Mouse (Mus musculus): ENCODE measurements around the gene Oscar. TPM values are rescaled to one million over a fixed set of nuclear protein-coding genes. Genes with fewer than 3 reads are reported as not detected.
"Not testable (repeated sequence)": the region's sequence is repeated elsewhere in the genome, so short reads cannot be mapped to it uniquely, and the experiment has no call there.

Gene Oscar
- polyA plus RNA-seq, 1 experiment from 2014 or later = not detected

DNA sequence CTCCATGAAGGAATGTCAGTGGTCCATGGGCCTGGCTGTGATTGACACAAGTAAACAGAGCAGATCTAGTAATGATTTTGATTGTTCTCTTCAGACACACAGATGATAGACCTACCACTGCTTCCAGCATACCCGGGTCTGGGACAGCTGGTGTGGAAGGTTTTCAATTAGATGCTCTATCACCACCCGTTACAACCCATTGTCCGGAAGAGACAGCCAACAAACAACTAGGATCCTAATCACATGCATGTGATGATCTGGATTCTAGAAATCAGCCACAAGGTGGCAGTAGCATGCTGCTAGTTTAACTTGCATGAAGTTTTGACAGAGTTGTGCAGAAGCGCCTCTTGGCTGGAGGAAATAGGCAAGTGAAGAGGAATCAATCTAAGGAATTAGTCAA lies 14.8 kb downstream of the Oscar start:
- no peaks in the 10 kb centered on the region; the same call in 1 of the 2 replicates for H3K4me1 ChIP-seq
- H3K36me3 ChIP-seq (replicated peaks) = no peaks in the 10 kb centered on the region
- no peaks in the 10 kb centered on the region for H3K9me3 ChIP-seq
- DNase-seq (ENCODE audit: low spot score) = peak; percentile 63
- 26% methylated on average over 4 of the region's 4 CpGs for WGBS
- H3K27me3 ChIP-seq (replicated peaks; ENCODE audit: low read depth, poor library complexity, severe bottlenecking) = no peaks in the 10 kb centered on the region
- no peak overlapping the region for H3K27ac ChIP-seq (replicated peaks)
- H3K4me3 ChIP-seq = no peak overlapping the region

DNA sequence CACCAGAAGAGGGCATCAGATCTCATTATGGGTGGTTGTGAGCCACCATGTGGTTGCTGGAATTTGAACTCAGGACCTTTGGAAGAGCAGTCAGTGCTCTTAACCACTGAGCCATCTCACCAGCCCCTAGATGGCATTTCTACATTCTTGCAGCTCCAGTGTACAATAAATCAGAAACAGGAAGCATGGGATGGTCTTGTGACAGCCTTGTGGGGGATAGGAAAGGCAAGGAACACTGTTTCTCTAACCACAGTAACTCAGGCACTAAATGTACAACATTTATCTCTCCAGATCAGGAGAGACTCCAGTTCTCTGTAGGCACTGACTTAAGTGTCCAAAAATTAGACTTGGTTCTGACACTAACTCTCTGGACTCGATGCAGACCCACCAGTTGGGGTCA lies 18.2 kb downstream of the Oscar start:
- H3K4me1 ChIP-seq; H3K27ac ChIP-seq (replicated peaks); H3K36me3 ChIP-seq (replicated peaks); DNase-seq (ENCODE audit: low spot score); H3K4me3 ChIP-seq; H3K9me3 ChIP-seq; H3K27me3 ChIP-seq (replicated peaks; ENCODE audit: low read depth, poor library complexity, severe bottlenecking): not testable (repeated sequence)
- WGBS = 67% methylated on average over 1 of the region's 1 CpGs

DNA sequence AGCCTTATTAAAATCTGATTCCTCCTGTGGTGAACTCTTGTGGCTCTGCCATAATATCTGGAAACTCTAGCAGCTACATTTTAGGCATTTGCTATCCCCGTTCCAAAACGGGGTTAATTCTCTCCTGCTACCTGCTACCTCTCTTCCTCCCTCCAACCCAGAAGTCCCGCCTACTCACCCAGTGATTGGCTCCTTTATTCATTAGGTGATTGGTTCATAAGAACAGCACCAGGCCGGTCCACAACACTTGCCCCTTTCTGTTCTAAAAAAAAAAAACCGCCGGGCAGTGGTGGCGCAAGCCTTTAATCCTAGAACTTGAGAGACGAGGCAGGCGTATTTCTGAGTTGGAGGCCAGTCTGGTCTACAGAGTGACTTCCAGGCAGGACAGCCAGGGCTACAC lies 20.8 kb downstream of the Oscar start:
- no peaks in the 10 kb centered on the region for H3K4me1 ChIP-seq
- H3K9me3 ChIP-seq = 0 out of 2 replicates have a peak, but pooled peaks cover 2% of the 10 kb centered on the region
- WGBS = 22% methylated on average over 9 of the region's 9 CpGs
- no peaks in the 10 kb centered on the region for H3K36me3 ChIP-seq (replicated peaks)
- peak; percentile 12 for DNase-seq (ENCODE audit: low spot score)
- H3K27ac ChIP-seq (replicated peaks) = no peak overlapping the region
- no peaks in the 10 kb centered on the region for H3K27me3 ChIP-seq (replicated peaks; ENCODE audit: low read depth, poor library complexity, severe bottlenecking)
- peak overlapping the region; percentile 32; the same call in 1 of the 2 replicates for H3K4me3 ChIP-seq

DNA sequence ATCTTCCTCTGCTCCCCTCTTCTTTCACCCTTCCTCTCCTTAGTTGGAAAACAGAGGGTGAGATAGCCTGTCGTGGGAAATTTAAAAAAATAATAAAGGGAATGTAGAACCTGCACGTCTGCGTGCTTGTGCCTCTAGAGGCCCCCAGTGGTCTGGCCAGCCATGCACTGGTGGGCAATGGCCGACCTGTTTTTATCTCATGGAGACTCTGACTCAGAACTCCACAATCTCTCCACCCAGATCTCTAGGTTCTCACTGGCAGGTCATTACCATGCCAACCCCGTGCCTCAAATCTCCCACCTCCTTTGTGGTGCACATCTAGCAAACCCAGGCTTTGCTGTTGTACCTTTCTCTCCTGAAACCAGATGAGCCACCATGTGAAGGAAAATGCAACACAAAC lies 21.3 kb downstream of the Oscar start:
- DNase-seq (ENCODE audit: low spot score) = no peak
- 25% methylated on average over 5 of the region's 5 CpGs for WGBS
- Histone ChIP-seq H3K4me3 (peak overlapping the region; percentile 32; the same call in 1 of the 2 replicates), H3K27me3 (replicated peaks; ENCODE audit: low read depth, poor library complexity, severe bottlenecking) (no peaks in the 10 kb centered on the region), H3K27ac (replicated peaks) (no peak overlapping the region), H3K4me1 (no peaks in the 10 kb centered on the region), H3K36me3 (replicated peaks) (no peaks in the 10 kb centered on the region), H3K9me3 (0 out of 2 replicates have a peak, but pooled peaks cover 2% of the 10 kb centered on the region)

DNA sequence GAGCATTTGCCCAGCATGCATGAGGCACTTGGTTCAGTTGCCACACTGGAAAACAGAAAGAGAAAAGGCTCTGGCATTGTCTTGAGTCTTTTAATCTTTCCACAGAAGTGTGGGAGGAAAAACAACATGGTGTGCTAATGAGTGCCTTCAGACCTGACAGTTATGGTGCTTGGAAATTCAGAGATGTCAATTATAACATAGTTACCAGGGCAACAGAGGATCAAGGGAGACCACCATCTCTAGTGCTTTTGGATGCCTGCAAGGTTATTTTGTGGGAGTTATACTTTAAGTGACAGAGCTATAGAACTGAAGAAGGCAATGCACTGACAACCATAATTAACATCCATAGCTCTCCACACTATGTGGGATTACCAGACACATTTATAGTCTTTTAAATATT lies 22.1 kb downstream of the Oscar start:
- no peak overlapping the region for H3K4me3 ChIP-seq
- no peaks in the 10 kb centered on the region for H3K4me1 ChIP-seq
- 0 out of 2 replicates have a peak, but pooled peaks cover 2% of the 10 kb centered on the region for H3K9me3 ChIP-seq
- H3K27me3 ChIP-seq (replicated peaks; ENCODE audit: low read depth, poor library complexity, severe bottlenecking) = no peaks in the 10 kb centered on the region
- H3K27ac ChIP-seq (replicated peaks) = no peak overlapping the region
- no peaks in the 10 kb centered on the region for H3K36me3 ChIP-seq (replicated peaks)
- no peak for DNase-seq (ENCODE audit: low spot score)

DNA sequence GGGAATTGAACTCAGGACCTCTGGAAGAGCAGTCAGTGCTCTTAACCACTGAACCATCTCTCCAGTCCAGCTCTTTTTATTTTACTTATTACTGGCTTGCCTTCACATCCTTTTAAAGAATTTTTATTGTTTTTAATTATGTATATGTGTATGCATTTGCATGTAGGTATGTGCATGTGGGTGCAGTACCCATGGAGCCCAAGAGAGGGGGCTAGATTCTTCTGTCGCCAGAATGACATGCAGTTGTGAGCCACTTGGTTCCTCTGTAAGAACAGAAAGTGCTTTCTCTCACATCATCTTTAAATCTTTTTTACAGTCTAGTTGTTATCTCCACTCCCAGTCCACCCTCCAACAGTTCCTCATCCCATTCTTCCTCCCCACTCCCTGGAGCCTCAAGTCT lies 24.4 kb downstream of the Oscar start:
- 0 out of 2 replicates have a peak, but pooled peaks cover 2% of the 10 kb centered on the region for H3K9me3 ChIP-seq
- no peaks in the 10 kb centered on the region for H3K36me3 ChIP-seq (replicated peaks)
- no peak overlapping the region for H3K4me3 ChIP-seq
- DNase-seq (ENCODE audit: low spot score) = no peak
- H3K27ac ChIP-seq (replicated peaks) = no peak overlapping the region
- no peaks in the 10 kb centered on the region for H3K4me1 ChIP-seq
- 69% methylated on average over 1 of the region's 1 CpGs for WGBS
- no peaks in the 10 kb centered on the region for H3K27me3 ChIP-seq (replicated peaks; ENCODE audit: low read depth, poor library complexity, severe bottlenecking)

DNA sequence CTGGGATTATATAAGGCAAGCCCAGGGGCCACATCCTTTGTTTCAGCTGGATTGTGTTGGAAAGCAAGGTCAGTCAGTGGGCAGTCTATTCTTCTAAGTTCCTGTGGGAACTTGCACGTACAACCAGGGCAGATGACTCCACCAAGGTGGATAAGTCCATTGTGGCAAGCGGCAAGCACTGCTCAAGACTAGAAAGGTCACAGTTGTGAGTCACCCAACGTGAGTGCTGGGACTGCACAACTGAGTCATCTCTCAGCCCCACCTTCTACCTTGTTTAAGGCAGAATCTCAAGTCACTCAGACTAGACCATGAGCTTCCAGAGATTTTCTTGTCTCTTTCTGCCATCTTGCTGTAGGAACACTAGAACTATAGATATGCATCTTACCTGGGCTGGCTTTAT lies 25.4 kb downstream of the Oscar start:
- WGBS = 82% methylated on average over 3 of the region's 3 CpGs
- H3K4me1 ChIP-seq = no peaks in the 10 kb centered on the region
- no peak overlapping the region for H3K27ac ChIP-seq (replicated peaks)

DNA sequence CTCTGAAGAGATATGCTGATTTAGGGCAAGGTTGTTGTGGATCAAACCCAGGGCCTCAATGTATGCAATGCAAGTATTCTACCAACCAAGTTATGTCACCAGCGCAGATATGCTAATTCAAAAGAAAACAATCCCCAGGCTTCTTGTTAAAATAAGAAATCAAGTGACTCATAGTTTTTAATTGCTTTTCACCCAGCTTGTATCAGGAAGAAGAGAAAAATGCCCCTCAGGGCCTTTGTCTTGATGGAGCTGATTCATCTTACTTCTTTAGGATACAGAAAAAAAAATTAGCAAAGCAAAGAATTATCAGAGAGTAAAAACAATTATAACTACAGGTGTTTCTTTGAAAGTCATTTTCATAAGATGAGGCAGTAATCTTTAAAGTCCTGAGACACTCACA lies 28.7 kb downstream of the Oscar start:
- Histone ChIP-seq H3K4me1 (no peaks in the 10 kb centered on the region), H3K9me3 (0 out of 2 replicates have a peak, but pooled peaks cover 2% of the 10 kb centered on the region), H3K36me3 (replicated peaks) (no peaks in the 10 kb centered on the region), H3K4me3 (no peak overlapping the region), H3K27me3 (replicated peaks; ENCODE audit: low read depth, poor library complexity, severe bottlenecking) (no peaks in the 10 kb centered on the region), H3K27ac (replicated peaks) (no peak overlapping the region)
- WGBS = 68% methylated on average over 1 of the region's 1 CpGs
- DNase-seq (ENCODE audit: low spot score) = no peak

More for the DNA sequence above, 25.4 kb downstream of the Oscar start:
- 0 out of 2 replicates have a peak, but pooled peaks cover 2% of the 10 kb centered on the region for H3K9me3 ChIP-seq
- no peaks in the 10 kb centered on the region for H3K36me3 ChIP-seq (replicated peaks)
- no peak overlapping the region for H3K4me3 ChIP-seq
- no peak for DNase-seq (ENCODE audit: low spot score)
- no peaks in the 10 kb centered on the region for H3K27me3 ChIP-seq (replicated peaks; ENCODE audit: low read depth, poor library complexity, severe bottlenecking)

DNA sequence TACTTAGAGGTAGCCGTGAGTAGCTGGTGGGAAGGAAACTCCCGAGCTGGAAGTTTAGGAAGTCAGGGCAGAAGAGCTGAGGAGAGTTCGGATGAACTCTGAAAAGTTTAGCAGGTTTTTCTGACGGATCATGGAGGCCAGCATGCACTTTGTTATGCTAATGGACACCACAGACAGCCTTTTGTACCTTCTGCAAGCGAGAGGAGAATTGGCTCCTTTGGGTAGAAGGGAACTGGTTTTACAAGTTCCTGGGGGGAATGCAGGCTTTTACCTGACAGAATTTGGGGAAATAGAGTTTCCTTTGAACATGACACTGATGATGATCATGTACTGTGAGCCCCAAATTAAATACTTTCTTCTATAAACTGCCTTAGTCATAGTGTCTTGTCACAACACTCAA lies 29.7 kb downstream of the Oscar start:
- H3K27me3 ChIP-seq (replicated peaks; ENCODE audit: low read depth, poor library complexity, severe bottlenecking) = no peaks in the 10 kb centered on the region
- no peaks in the 10 kb centered on the region for H3K36me3 ChIP-seq (replicated peaks)
- H3K9me3 ChIP-seq = no peaks in the 10 kb centered on the region
- no peak overlapping the region for H3K27ac ChIP-seq (replicated peaks)
- no peaks in the 10 kb centered on the region for H3K4me1 ChIP-seq
- WGBS = 8% methylated on average over 5 of the region's 5 CpGs
- DNase-seq (ENCODE audit: low spot score) = no peak
- no peak overlapping the region for H3K4me3 ChIP-seq

DNA sequence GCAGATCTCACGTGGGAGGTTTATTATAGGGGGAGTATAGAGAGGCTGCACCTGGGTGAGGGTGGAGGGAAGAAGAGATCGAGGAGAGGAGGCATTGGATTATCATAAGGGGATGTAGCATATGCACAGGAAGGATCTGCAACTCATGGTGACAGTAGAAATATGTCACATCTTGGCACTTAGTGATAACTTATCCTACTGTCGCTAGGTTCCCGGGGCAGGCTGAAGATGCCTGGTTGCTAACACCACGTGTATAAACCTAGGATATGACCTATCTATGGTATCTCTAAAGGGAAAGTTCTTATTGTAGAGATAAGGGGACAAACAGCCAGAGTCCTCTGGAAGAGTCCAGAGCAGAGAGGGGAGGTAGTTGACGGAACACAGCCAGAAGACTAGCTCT lies 30.2 kb downstream of the Oscar start:
- Histone ChIP-seq H3K4me1 (no peaks in the 10 kb centered on the region), H3K4me3 (no peak overlapping the region), H3K27me3 (replicated peaks; ENCODE audit: low read depth, poor library complexity, severe bottlenecking) (no peaks in the 10 kb centered on the region), H3K36me3 (replicated peaks) (no peaks in the 10 kb centered on the region), H3K9me3 (no peaks in the 10 kb centered on the region), H3K27ac (replicated peaks) (no peak overlapping the region)
- no peak for DNase-seq (ENCODE audit: low spot score)
- 18% methylated on average over 6 of the region's 6 CpGs for WGBS

DNA sequence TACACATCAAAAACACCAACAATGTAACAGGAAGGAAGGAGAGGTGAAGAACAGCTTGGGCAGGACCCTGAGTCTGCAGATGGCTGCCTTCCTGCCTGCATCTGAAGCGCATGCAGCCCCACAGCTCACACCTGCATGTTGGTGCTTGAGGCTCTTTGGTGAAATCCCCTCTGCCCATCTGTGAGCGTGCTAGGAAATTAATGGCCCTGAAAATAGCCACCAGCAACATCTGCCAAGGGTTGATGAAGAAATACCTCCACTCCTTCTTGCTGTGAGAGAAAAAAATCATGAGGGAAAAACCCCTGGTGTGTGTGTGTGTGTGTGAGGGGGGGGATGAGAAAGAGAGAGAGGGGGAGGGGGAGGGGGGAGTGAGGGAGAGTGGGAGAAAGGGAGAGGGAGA lies 35.9 kb downstream of the Oscar start:
- Histone ChIP-seq H3K36me3 (replicated peaks) (no peaks in the 10 kb centered on the region), H3K4me1 (no peaks in the 10 kb centered on the region), H3K27ac (replicated peaks) (no peak overlapping the region), H3K9me3 (no peaks in the 10 kb centered on the region), H3K27me3 (replicated peaks; ENCODE audit: low read depth, poor library complexity, severe bottlenecking) (no peaks in the 10 kb centered on the region), H3K4me3 (no peak overlapping the region)
- WGBS = 68% methylated on average over 2 of the region's 2 CpGs
- no peak for DNase-seq (ENCODE audit: low spot score)

DNA sequence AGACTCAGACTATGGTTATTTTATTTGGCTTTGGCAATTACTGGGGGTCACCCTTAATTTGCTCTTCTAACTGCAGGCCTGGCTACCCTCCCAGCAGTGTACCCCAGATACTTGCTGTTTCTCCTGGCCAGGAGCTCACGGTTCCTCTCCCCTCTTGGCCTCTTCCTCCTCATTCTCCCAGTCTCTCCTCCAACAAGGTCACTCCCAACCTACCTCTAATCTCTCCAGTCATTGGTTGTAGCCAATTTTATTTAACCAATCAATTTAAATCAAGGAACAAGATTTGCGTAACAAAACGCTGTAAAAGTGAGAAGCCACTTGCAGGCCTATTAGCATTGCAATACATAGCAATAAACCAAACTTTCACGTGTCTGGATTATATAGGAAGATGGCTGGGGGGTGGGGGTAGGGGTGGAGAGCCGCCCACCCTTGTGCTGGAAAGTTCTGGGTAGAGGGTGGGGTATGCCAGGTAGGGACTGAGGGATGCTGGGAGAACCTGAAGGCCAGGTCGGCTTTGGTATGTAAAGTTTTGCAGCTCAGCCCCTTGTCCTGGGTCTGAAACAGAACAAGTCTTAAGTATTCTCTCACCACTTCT lies 36.9 kb downstream of the Oscar start:
- no peak for DNase-seq (ENCODE audit: low spot score)
- Histone ChIP-seq H3K4me1 (no peaks in the 10 kb centered on the region), H3K4me3 (no peak overlapping the region), H3K27ac (replicated peaks) (no peak overlapping the region), H3K36me3 (replicated peaks) (no peaks in the 10 kb centered on the region), H3K9me3 (no peaks in the 10 kb centered on the region), H3K27me3 (replicated peaks; ENCODE audit: low read depth, poor library complexity, severe bottlenecking) (no peaks in the 10 kb centered on the region)
- WGBS = 75% methylated on average over 6 of the region's 6 CpGs

DNA sequence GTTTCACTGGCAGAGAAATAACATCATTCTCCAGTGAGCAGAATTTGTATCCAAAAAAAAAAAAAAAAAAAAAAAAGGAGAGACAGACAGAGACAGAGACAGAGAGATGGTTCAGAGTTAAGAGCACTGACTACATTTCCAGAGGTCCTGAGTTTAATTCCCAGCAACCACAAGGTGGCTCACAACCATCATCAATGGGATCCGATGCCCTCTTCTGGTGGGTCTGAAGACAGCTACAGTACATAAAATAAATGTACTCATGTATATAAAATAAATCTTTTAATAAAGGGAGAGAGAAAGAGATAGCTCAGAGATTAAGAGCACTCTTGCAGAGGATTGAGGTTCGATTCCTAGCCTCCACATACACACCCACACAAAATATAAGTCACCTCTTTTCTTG lies 37.8 kb downstream of the Oscar start:
- Histone ChIP-seq H3K27ac (replicated peaks) (no peak overlapping the region), H3K4me3 (no peak overlapping the region), H3K36me3 (replicated peaks) (no peaks in the 10 kb centered on the region), H3K27me3 (replicated peaks; ENCODE audit: low read depth, poor library complexity, severe bottlenecking) (no peaks in the 10 kb centered on the region), H3K4me1 (no peaks in the 10 kb centered on the region), H3K9me3 (no peaks in the 10 kb centered on the region; the same call in 1 of the 2 replicates)
- WGBS = 91% methylated on average over 2 of the region's 2 CpGs
- no peak for DNase-seq (ENCODE audit: low spot score)
